Mouse (Mus musculus): ENCODE data around the gene Krt1. TPM values are rescaled to one million over a fixed set of nuclear protein-coding genes. Genes with fewer than 3 reads are reported as not detected.

The Krt1 gene
- polyA plus RNA-seq, 1 experiment, result 5.3 TPM

DNA sequence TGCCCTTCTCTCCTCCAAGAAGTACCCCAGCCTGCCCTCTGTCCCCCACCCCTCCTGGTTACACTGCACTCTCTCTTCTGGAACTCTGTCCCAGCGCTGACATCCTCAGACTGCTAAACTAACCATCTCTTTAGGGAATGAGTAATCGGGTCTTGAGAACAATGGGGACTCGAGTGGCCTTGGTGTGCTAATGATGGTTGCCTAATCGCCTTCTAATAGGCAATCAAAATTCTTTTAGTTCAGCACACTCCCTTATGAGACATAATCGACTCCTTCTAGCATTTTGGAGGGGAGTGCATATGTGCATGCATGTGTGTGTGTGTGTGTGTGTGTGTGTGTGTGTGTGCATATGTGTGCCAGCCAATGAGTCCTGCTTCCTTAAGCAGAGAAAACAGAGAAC lies 2.0 kb upstream of the Krt1 start:
- H3K4me3 ChIP-seq (replicated peaks; ENCODE audit: insufficient read depth, low read depth, low read length), result no peak overlapping the region
- no peak for TF ChIP-seq POLR2A (IDR thresholded peaks at IDR 0.05; ENCODE audit: borderline replicate concordance, insufficient read depth, low read length)
- no peak for TF ChIP-seq CTCF (IDR thresholded peaks at IDR 0.05; ENCODE audit: borderline replicate concordance, insufficient read depth, low read depth, low read length)
- no peak overlapping the region for H3K27ac ChIP-seq (ENCODE audit: insufficient read depth, low read length)
- peaks cover 7% of the 10 kb centered on the region; the same call in 1 of the 2 replicates for H3K4me1 ChIP-seq (ENCODE audit: control insufficient read depth, insufficient read depth, low read length)
- no peak for DNase-seq
- H3K27me3 ChIP-seq (ENCODE audit: control insufficient read depth, insufficient read depth, low read length), result no peaks in the 10 kb centered on the region
- 46% methylated on average over 5 of the region's 5 CpGs for WGBS

DNA sequence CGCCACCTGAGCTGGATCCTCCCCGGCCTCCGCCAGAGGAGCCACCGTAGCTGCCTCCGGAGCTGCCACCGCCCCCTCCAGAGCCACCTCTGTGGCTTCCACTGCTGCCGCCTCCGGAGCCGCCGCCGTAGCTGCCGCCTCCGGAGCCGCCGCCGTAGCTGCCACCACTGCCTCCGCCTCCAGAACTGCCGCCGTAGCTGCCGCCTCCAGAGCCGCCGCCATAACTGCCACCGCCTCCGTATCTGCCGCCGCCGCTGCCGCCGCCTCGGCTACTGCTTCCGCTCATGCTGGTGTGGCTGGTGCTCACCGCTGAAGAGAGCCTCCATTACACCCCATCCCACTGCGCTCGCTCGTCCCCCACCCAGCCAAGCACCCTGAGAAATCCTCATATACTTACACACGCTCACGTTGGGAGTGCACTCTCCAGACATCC lies 4.6 kb downstream of the Krt1 start:
- DNase-seq, result peak; percentile 29 to 46
- TF ChIP-seq POLR2A (IDR thresholded peaks at IDR 0.05; ENCODE audit: borderline replicate concordance, insufficient read depth, low read length), result no peak
- TF ChIP-seq CTCF (IDR thresholded peaks at IDR 0.05; ENCODE audit: borderline replicate concordance, insufficient read depth, low read depth, low read length), result no peak
- WGBS, result under 1% methylated on average over 32 of the region's 37 CpGs
- Histone ChIP-seq H3K4me1 (ENCODE audit: control insufficient read depth, insufficient read depth, low read length) (no peaks in the 10 kb centered on the region), H3K27ac (ENCODE audit: insufficient read depth, low read length) (no peak overlapping the region), H3K4me3 (replicated peaks; ENCODE audit: insufficient read depth, low read depth, low read length) (peak overlapping the region; percentile 44), H3K27me3 (ENCODE audit: control insufficient read depth, insufficient read depth, low read length) (no peaks in the 10 kb centered on the region)

DNA sequence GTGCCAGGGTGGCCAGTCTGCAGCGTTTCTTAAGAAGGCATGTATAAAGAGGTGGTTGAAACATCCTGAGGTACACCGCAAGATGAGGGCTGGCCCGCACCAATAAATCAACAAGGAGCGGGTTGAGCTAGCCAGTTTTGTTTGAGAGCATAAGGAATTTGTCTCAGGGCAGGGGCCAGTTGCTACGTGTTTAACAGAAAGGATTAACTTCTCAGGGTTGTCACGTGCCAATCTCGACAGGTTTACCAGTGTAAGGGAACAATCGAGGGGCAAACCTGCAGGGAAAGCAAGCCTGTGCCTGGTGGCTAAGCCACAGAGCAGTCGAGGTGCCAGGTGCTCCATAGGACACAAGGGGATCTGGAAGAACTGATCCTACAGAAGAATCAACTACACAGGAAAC lies 7.4 kb downstream of the Krt1 start:
- Histone ChIP-seq H3K4me3 (replicated peaks; ENCODE audit: insufficient read depth, low read depth, low read length) (no peak overlapping the region), H3K27me3 (ENCODE audit: control insufficient read depth, insufficient read depth, low read length) (no peaks in the 10 kb centered on the region), H3K27ac (ENCODE audit: insufficient read depth, low read length) (no peak overlapping the region), H3K4me1 (ENCODE audit: control insufficient read depth, insufficient read depth, low read length) (no peaks in the 10 kb centered on the region)
- DNase-seq, result no peak
- whole genome bisulfite sequencing, result 70% methylated on average over 9 of the region's 9 CpGs
- TF ChIP-seq POLR2A (IDR thresholded peaks at IDR 0.05; ENCODE audit: borderline replicate concordance, insufficient read depth, low read length) (no peak), CTCF (IDR thresholded peaks at IDR 0.05; ENCODE audit: borderline replicate concordance, insufficient read depth, low read depth, low read length) (no peak)

DNA sequence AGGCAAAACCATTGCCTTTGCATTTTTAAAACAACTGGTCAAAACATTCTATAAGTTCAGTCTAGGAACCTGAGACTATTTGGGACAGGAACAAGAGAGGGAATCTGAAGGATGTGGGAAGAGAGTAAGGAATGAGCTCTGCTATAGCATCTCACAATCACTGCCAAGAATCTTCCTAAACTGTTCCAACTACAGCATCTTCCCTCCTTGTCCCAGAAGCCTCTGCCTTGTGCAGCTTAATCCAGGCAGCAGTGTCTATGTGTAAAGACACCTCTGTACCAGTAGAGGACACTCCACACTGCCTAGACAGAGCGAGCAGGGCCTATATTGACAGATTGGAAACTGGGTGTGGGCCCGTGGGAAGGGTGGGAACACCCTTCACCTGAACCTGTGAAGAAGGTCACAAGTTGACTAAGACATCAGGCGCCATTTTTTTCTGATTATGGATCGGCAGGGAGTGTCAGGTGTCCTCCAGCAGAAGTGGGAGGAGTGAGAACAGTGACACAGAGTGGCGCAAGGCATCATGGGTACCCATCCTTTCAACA lies 15.7 kb downstream of the Krt1 start:
- Histone ChIP-seq H3K4me1 (ENCODE audit: control insufficient read depth, insufficient read depth, low read length) (no peaks in the 10 kb centered on the region), H3K27me3 (ENCODE audit: control insufficient read depth, insufficient read depth, low read length) (no peaks in the 10 kb centered on the region), H3K27ac (ENCODE audit: insufficient read depth, low read length) (no peak overlapping the region), H3K4me3 (replicated peaks; ENCODE audit: insufficient read depth, low read depth, low read length) (no peak overlapping the region)
- TF ChIP-seq POLR2A (IDR thresholded peaks at IDR 0.05; ENCODE audit: borderline replicate concordance, insufficient read depth, low read length) (no peak), CTCF (IDR thresholded peaks at IDR 0.05; ENCODE audit: borderline replicate concordance, insufficient read depth, low read depth, low read length) (no peak)
- WGBS, result 68% methylated on average over 5 of the region's 5 CpGs
- no peak for DNase-seq

DNA sequence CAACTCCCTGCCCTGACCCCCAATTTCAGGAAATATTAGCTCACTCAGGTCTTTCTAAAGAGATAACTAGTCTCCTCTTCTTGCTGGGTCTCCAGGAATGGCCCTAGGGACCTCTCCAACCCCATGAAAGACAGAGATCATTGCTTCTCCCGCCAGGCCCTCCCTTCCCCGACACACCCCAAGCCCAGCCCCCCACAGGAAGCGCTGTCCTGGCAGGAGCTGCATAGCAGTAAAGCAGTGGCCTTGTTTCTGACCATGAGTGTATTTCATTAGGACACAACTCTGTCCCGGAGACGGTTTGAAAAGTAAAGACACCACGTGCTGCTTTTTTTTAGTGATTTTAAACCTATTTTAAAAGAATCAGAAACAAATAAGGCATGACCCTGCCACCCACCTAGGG lies 17.5 kb downstream of the Krt1 start:
- no peak overlapping the region for H3K27ac ChIP-seq (ENCODE audit: insufficient read depth, low read length)
- H3K4me1 ChIP-seq (ENCODE audit: control insufficient read depth, insufficient read depth, low read length), result no peaks in the 10 kb centered on the region
- H3K4me3 ChIP-seq (replicated peaks; ENCODE audit: insufficient read depth, low read depth, low read length), result no peak overlapping the region
- no peaks in the 10 kb centered on the region for H3K27me3 ChIP-seq (ENCODE audit: control insufficient read depth, insufficient read depth, low read length)
- DNase-seq, result no peak
- 61% methylated on average over 6 of the region's 6 CpGs for WGBS
- TF ChIP-seq CTCF (IDR thresholded peaks at IDR 0.05; ENCODE audit: borderline replicate concordance, insufficient read depth, low read depth, low read length) (no peak), POLR2A (IDR thresholded peaks at IDR 0.05; ENCODE audit: borderline replicate concordance, insufficient read depth, low read length) (no peak)

DNA sequence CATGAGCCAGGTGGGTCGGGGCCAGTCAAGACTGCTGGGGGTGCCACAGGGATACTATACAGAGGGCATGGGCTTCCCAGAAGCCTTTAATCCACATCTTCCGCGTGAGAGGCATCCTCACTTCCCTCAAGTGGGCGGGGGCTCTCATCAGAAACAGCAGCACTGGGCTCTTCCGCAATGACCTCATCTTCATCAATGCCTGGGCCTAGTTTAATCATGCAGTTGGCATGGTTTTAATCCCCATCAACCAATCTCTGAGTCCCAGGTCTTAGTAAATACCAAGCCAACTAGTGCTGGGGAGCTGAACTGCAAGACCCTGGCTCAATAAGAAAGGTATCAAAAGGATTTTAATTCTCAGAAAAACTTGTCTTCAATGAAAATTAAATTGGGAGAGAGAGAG lies 21.2 kb downstream of the Krt1 start:
- WGBS, result 76% methylated on average over 5 of the region's 5 CpGs
- no peak for TF ChIP-seq POLR2A (IDR thresholded peaks at IDR 0.05; ENCODE audit: borderline replicate concordance, insufficient read depth, low read length)
- no peak for TF ChIP-seq CTCF (IDR thresholded peaks at IDR 0.05; ENCODE audit: borderline replicate concordance, insufficient read depth, low read depth, low read length)
- DNase-seq, result no peak
- Histone ChIP-seq H3K4me3 (replicated peaks; ENCODE audit: insufficient read depth, low read depth, low read length) (no peak overlapping the region), H3K4me1 (ENCODE audit: control insufficient read depth, insufficient read depth, low read length) (no peaks in the 10 kb centered on the region), H3K27me3 (ENCODE audit: control insufficient read depth, insufficient read depth, low read length) (no peaks in the 10 kb centered on the region; the same call in 1 of the 2 replicates), H3K27ac (ENCODE audit: insufficient read depth, low read length) (no peak overlapping the region)

DNA sequence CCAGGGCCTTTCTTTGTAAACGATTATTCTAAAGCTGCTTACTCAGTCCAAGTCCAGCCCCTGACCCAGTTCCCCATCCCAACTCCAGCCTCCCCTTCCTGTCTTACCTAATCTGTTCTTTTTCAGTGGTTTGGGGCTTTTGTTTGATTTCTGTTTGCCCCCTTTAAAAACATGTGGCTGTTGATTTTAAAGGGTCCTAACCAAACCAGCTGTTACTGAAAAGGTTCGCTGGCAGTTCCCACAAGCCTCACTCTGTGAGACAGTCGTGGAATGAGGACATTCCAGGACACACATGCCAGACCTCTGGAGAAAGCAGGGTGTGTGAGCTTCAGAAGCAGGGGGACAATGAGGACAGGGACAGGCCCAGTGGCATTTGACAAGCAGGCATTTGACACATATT lies 28.8 kb downstream of the Krt1 start:
- H3K27ac ChIP-seq (ENCODE audit: insufficient read depth, low read length), result no peak overlapping the region
- no peak overlapping the region for H3K4me3 ChIP-seq (replicated peaks; ENCODE audit: insufficient read depth, low read depth, low read length)
- H3K4me1 ChIP-seq (ENCODE audit: control insufficient read depth, insufficient read depth, low read length), result no peaks in the 10 kb centered on the region
- TF ChIP-seq CTCF (IDR thresholded peaks at IDR 0.05; ENCODE audit: borderline replicate concordance, insufficient read depth, low read depth, low read length) (no peak), POLR2A (IDR thresholded peaks at IDR 0.05; ENCODE audit: borderline replicate concordance, insufficient read depth, low read length) (no peak)
- DNase-seq, result no peak
- 25% methylated on average over 3 of the region's 3 CpGs for WGBS
- no peaks in the 10 kb centered on the region for H3K27me3 ChIP-seq (ENCODE audit: control insufficient read depth, insufficient read depth, low read length)

DNA sequence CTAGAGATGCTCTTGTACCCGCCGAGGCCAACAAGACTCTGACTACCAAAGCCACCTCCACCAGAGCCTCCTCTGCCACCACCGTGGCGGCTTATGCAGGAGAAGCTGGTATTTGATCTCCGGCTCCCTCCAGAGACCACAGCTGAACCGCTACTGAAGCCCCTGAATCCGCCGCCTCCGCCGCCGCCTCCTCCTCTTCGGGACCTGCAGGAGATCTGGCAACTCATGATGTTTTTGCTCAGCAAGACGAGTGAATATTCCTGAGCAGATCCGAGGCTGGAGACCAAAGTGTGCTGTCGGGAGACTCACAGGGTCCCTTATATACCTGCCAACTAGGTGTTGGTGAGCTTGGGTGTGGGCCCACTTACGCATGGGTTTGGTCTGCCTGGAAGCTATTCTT lies 32.7 kb downstream of the Krt1 start, which contains the start of gene Krt2:
Krt2 (minus strand) TSS at position 295 of the 400 bp plus-strand sequence.
- no peaks in the 10 kb centered on the region for H3K4me1 ChIP-seq (ENCODE audit: control insufficient read depth, insufficient read depth, low read length)
- no peaks in the 10 kb centered on the region for H3K27me3 ChIP-seq (ENCODE audit: control insufficient read depth, insufficient read depth, low read length)
- TF ChIP-seq POLR2A (IDR thresholded peaks at IDR 0.05; ENCODE audit: borderline replicate concordance, insufficient read depth, low read length), result no peak
- no peak for TF ChIP-seq CTCF (IDR thresholded peaks at IDR 0.05; ENCODE audit: borderline replicate concordance, insufficient read depth, low read depth, low read length)
- 70% methylated on average over 16 of the region's 16 CpGs for WGBS
- peak in 1 of 2 experiments; percentile 1 for DNase-seq
- no peak within 1 kb of the TSS for H3K27ac ChIP-seq (ENCODE audit: insufficient read depth, low read length)
- no peak within 1 kb of the TSS for H3K4me3 ChIP-seq (replicated peaks; ENCODE audit: insufficient read depth, low read depth, low read length)
